Mouse (Mus musculus) lung, postnatal 0 days (tissue): ENCODE results near the gene Slc38a9.

Experiments used
- CTCF ChIP-seq: IDR thresholded peaks from 2 replicates; pipeline ENCODE4 v1.5.1; 2016; ENCODE audit warnings: antibody characterized with exemption, mild to moderate bottlenecking
- EP300 ChIP-seq: IDR thresholded peaks from 2 replicates; pipeline ENCODE4 v1.6.1; 2016; ENCODE audit warnings: antibody characterized with exemption, mild to moderate bottlenecking, control low read depth

DNA sequence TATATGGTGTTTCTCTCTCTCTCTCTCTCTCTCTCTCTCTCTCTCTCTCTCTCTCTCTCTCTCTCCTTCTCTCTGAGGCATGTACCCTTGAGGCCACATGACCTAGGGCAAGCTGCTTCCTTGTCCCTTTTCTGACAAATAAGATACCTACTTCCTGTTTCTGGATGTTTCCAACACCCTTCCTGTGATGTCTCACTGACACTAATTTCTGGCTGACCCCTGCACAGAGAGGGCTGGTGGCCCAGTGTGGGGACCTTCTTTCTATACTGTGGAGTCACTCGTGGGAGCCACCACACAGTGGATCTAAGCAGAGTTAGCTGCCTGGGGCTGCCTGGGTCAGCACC is 100.0 kb downstream of the Slc38a9 start:
- TF ChIP-seq CTCF = no peak
- TF ChIP-seq EP300 = peak; percentile 81
